Mouse (Mus musculus) lung, embryonic 15.5 days (tissue): Measurements from ENCODE around the gene Nup188. TPM values are rescaled to one million over a fixed set of nuclear protein-coding genes. Genes with fewer than 3 reads are reported as not detected.

ENCODE experiments used
- ATAC-seq: fragments of 200-750 bp; cut with Nextera tagmentation; 2 replicates; pipeline ENCODE4 v1.8.0; 2017; ENCODE audit warnings: moderate number of reproducible peaks, borderline replicate concordance; ENCODE audit not compliant: low FRiP score, low TSS enrichment; ENCODE audit errors: extremely low read depth
- H3K27ac ChIP-seq: fragments of 300-500 bp; sonication (generic); 2 replicates; pipeline ENCODE4 v1.5.1; 2015; ENCODE audit warnings: moderate library complexity, mild to moderate bottlenecking, inconsistent platforms
- H3K27me3 ChIP-seq: fragments of 300-500 bp; sonication (generic); 2 replicates; pipeline ENCODE4 v1.6.1; 2015; ENCODE audit warnings: inconsistent platforms
- H3K36me3 ChIP-seq: fragments of 300-500 bp; sonication (generic); 2 replicates; pipeline ENCODE4 v1.6.1; 2015; ENCODE audit warnings: inconsistent platforms
- H3K4me1 ChIP-seq: fragments of 300-500 bp; sonication (generic); 2 replicates; pipeline ENCODE4 v1.6.1; 2015; ENCODE audit warnings: inconsistent platforms
- H3K4me2 ChIP-seq: fragments of 300-500 bp; sonication (generic); 2 replicates; pipeline ENCODE4 v1.6.1; 2015; ENCODE audit warnings: inconsistent platforms, mild to moderate bottlenecking, moderate library complexity
- H3K4me3 ChIP-seq: fragments of 300-500 bp; sonication (generic); 2 replicates; pipeline ENCODE4 v1.5.1; 2015; ENCODE audit warnings: mild to moderate bottlenecking, inconsistent platforms
- H3K9ac ChIP-seq: fragments of 300-500 bp; sonication (generic); 2 replicates; pipeline ENCODE4 v1.6.1; 2015; ENCODE audit warnings: inconsistent platforms
- H3K9me3 ChIP-seq: fragments of 300-500 bp; sonication (generic); 2 replicates; pipeline ENCODE4 v1.6.1; 2016; ENCODE audit warnings: inconsistent platforms
- WGBS: fragments of 180-500 bp; shearing (Covaris S2); methylation state at CpG from one replicate; pipeline ENCODE4 v1.1.7; 2015; 5-methylcytosine and 5-hydroxymethylcytosine counted together
- polyA plus RNA-seq: library from polyadenylated mRNA; unstranded; fragments of >200 nt; fragmentation: Nextera tagmentation; extraction: Ambion mirVana; gene quantifications from 2 replicates; pipeline ENCODE4 v1.2.1, GENCODE M21; 2015

Gene Nup188
- polyA plus RNA-seq, 1 experiment from 2014 or later, result 28.2 TPM

- Histone ChIP-seq H3K9me3 (no peaks in the 10 kb centered on the region), H3K27me3 (no peaks in the 10 kb centered on the region), H3K36me3 (peaks cover 59% of the 10 kb centered on the region), H3K4me1 (peaks cover 8% of the 10 kb centered on the region), H3K4me3 (no peak overlapping the region), H3K27ac (no peak overlapping the region), H3K4me2 (no peak overlapping the region), H3K9ac (no peak overlapping the region)
- 64% methylated on average over 4 of the region's 4 CpGs for WGBS
- ATAC-seq, result peak; percentile 27; the same call in 1 of the 2 replicates
Measured at GRCm38 (mm10) chr2:30258600-30258999, 27.6 kb upstream of the Nup188 start.

DNA sequence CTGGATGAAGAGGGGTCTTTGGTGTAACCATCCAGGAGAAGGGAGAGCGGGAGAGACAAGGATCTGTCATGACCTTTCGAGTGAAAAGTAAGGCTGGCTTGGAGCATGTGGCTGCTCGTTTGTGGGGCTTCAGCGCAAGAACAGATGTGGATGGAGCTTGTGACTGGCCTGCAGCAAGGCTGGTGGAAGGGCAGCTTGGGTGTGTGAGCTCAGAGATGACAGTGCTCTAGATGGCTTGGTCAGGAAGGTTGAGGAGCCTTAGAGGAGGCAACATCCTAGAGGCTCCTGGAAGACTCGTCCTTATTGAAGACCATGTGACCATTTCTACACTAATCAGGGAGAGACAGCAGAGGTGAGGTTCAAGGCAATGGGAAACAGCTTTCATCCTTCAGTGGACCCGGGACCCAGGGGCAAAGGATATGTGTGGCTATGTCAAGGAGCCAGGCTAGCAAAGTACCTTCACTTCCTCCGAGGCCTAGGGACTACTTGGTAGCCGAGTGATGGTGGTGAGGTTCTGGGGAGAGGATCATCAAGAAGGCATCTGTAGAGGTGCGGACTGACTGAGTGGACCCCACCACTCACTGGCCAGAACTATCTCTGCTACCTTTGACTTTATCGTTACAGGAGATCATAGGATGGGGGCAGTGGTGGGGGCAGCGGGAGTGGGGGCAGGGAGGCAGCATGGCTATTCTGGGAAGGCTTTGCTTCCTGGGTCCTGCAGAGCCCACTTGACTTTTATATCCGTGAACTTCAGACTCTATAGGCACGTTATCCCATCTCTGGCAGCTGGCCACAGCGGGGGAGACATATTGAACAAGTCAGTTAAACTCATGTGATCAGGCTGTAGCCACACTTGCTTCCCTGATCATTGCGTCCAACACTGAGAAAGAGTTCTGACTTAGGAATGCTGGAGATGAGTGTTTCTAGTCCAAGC lies 26.8 kb upstream of the Nup188 start:
- H3K4me3 ChIP-seq, result no peak overlapping the region
- no peak overlapping the region for H3K4me2 ChIP-seq
- no peak overlapping the region for H3K27ac ChIP-seq
- peaks cover 65% of the 10 kb centered on the region for H3K36me3 ChIP-seq
- H3K9ac ChIP-seq, result no peak overlapping the region
- H3K27me3 ChIP-seq, result no peaks in the 10 kb centered on the region
- 83% methylated on average over 15 of the region's 15 CpGs for WGBS
- no peaks in the 10 kb centered on the region for H3K9me3 ChIP-seq
- peaks cover 10% of the 10 kb centered on the region for H3K4me1 ChIP-seq
- no peak for ATAC-seq

GRCm38 (mm10) chr2:30261064-30261736 lies 25.0 kb upstream of the Nup188 start:
- Histone ChIP-seq H3K4me3 (no peak overlapping the region), H3K9ac (no peak overlapping the region), H3K27ac (no peak overlapping the region), H3K4me2 (no peak overlapping the region), H3K4me1 (peaks cover 28% of the 10 kb centered on the region), H3K36me3 (peaks cover 54% of the 10 kb centered on the region), H3K9me3 (no peaks in the 10 kb centered on the region), H3K27me3 (no peaks in the 10 kb centered on the region)
- no peak for ATAC-seq
- WGBS, result 82% methylated on average over 4 of the region's 4 CpGs

GRCm38 (mm10) chr2:30261921-30262839 lies 24.0 kb upstream of the Nup188 start:
- Histone ChIP-seq H3K4me1 (peaks cover 37% of the 10 kb centered on the region), H3K36me3 (peaks cover 44% of the 10 kb centered on the region), H3K27ac (no peak overlapping the region), H3K4me2 (no peak overlapping the region), H3K9me3 (no peaks in the 10 kb centered on the region), H3K4me3 (no peak overlapping the region), H3K27me3 (no peaks in the 10 kb centered on the region), H3K9ac (no peak overlapping the region)
- ATAC-seq, result no peak
- WGBS, result 89% methylated on average over 18 of the region's 18 CpGs

DNA sequence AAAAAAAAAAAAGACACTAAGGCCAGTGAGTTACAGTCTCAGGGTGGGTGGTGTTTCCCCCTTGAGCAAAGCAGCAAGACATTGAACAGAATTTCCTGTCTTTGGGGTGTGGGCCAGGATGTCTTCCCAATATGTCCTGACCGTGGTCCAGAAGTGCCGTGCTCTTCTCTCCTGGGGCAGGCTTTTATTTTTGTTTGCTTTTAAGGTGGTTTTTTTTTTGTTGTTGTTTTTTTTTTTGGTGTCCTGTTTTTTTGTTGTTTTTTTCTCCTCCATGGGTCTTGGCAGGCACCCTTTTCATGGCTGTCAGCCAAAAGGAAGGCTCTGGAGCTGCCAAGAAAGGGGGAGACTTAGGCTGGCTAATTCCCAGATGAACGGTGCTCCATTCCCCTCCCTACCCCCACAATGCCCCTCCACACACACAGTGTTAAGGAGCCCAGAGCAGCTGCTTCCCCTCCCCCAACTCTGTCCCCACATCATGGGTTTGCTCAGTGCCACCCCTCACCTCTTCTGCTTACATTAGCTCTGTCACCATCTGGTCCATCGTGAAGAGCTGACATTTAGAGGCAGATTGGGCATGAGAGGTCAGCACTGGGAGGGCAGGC lies 23.3 kb upstream of the Nup188 start:
- Histone ChIP-seq H3K36me3 (peaks cover 36% of the 10 kb centered on the region), H3K4me1 (peaks cover 37% of the 10 kb centered on the region), H3K4me3 (no peak overlapping the region), H3K27ac (no peak overlapping the region), H3K9me3 (no peaks in the 10 kb centered on the region), H3K27me3 (no peaks in the 10 kb centered on the region), H3K9ac (no peak overlapping the region), H3K4me2 (no peak overlapping the region)
- WGBS, result 33% methylated on average over 4 of the region's 4 CpGs
- no peak for ATAC-seq

GRCm38 (mm10) chr2:30263811-30264210 lies 22.4 kb upstream of the Nup188 start:
- no peak for ATAC-seq
- no peaks in the 10 kb centered on the region for H3K27me3 ChIP-seq
- no peak overlapping the region for H3K9ac ChIP-seq
- peaks cover 33% of the 10 kb centered on the region for H3K36me3 ChIP-seq
- no peak overlapping the region for H3K27ac ChIP-seq
- H3K9me3 ChIP-seq, result no peaks in the 10 kb centered on the region
- 81% methylated on average over 6 of the region's 6 CpGs for WGBS
- peaks cover 37% of the 10 kb centered on the region for H3K4me1 ChIP-seq
- no peak overlapping the region for H3K4me3 ChIP-seq
- no peak overlapping the region for H3K4me2 ChIP-seq

- no peak overlapping the region for H3K4me2 ChIP-seq
- H3K4me3 ChIP-seq, result no peak overlapping the region
- H3K4me1 ChIP-seq, result peaks cover 41% of the 10 kb centered on the region
- peak overlapping the region; percentile 87 for H3K27ac ChIP-seq
- no peak for ATAC-seq
- peaks cover 30% of the 10 kb centered on the region for H3K36me3 ChIP-seq
- WGBS, result 51% methylated on average over 7 of the region's 7 CpGs
- H3K9me3 ChIP-seq, result no peaks in the 10 kb centered on the region
- H3K9ac ChIP-seq, result no peak overlapping the region
- no peaks in the 10 kb centered on the region for H3K27me3 ChIP-seq
Measured at GRCm38 (mm10) chr2:30264671-30265519, 21.3 kb upstream of the Nup188 start.

DNA sequence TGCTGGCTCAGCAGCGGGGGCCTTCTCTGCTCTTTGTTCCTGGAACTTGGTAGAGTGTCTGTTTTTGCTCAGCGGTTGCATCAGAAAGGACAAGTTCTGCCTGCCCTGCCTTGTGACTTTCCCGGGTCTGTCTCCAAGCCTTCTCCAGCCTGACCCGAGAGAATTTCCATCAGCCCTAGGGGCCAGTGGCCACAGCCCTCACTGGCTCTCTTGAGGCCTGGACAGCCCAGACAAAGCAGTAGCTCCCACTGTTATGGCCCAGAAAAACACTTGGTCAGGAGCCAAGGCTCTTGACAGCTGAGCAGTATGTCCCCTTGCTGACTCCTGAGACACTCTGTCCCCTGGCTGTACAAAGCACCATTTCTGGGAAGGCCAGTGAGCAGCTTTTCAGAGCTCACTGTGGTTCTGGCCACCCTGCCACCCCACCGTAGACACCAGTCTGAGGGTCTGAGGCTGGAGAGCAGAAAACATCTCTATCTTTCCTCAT lies 20.4 kb upstream of the Nup188 start, which contains the start of gene Phyhd1:
Phyhd1 (plus strand) TSS at position 437 of the 487 bp plus-strand sequence.
- H3K9me3 ChIP-seq, result no peaks in the 10 kb centered on the region
- H3K4me2 ChIP-seq, result peak within 1 kb of the TSS; percentile 32; the same call in 1 of the 2 replicates
- H3K4me1 ChIP-seq, result peaks cover 44% of the 10 kb centered on the region
- H3K36me3 ChIP-seq, result peaks cover 24% of the 10 kb centered on the region
- peak within 1 kb of the TSS; percentile 87 for H3K27ac ChIP-seq
- H3K4me3 ChIP-seq, result peak within 1 kb of the TSS; percentile 4; the same call in 1 of the 2 replicates
- ATAC-seq, result peak; percentile 64; the same call in 1 of the 2 replicates
- no peak within 1 kb of the TSS for H3K9ac ChIP-seq
- 36% methylated on average over 5 of the region's 5 CpGs for WGBS
- H3K27me3 ChIP-seq, result no peaks in the 10 kb centered on the region

GRCm38 (mm10) chr2:30266392-30266941 lies 19.7 kb upstream of the Nup188 start:
- 5% methylated on average over 4 of the region's 4 CpGs for WGBS
- Histone ChIP-seq H3K9me3 (no peaks in the 10 kb centered on the region), H3K36me3 (peaks cover 21% of the 10 kb centered on the region; the same call in 1 of the 2 replicates), H3K4me1 (peaks cover 44% of the 10 kb centered on the region), H3K4me3 (peak overlapping the region; percentile 4; the same call in 1 of the 2 replicates), H3K27ac (peak overlapping the region; percentile 87), H3K27me3 (no peaks in the 10 kb centered on the region), H3K9ac (no peak overlapping the region), H3K4me2 (peak overlapping the region; percentile 32; the same call in 1 of the 2 replicates)
- peak; percentile 69 for ATAC-seq

GRCm38 (mm10) chr2:30267466-30267865 lies 18.7 kb upstream of the Nup188 start:
- Histone ChIP-seq H3K36me3 (peaks cover 14% of the 10 kb centered on the region; the same call in 1 of the 2 replicates), H3K27me3 (no peaks in the 10 kb centered on the region), H3K9me3 (no peaks in the 10 kb centered on the region), H3K4me3 (no peak overlapping the region), H3K27ac (no peak overlapping the region), H3K4me1 (peaks cover 44% of the 10 kb centered on the region), H3K4me2 (no peak overlapping the region), H3K9ac (no peak overlapping the region)
- WGBS, result 86% methylated on average over 2 of the region's 2 CpGs
- ATAC-seq, result no peak
